Mouse (Mus musculus): ENCODE measurements at regions not wholly inside any gene's neighbourhood (a gene's known extent, or its start where the extent isn't known, plus 50 kb on each side); places are given as distances from the start of the nearest gene placed in this dataset.

GRCm38 (mm10) chr12:31185177-31185932, 55.2 kb upstream of the Gm6993 start:
- no peak for TF ChIP-seq CTCF (IDR thresholded peaks at IDR 0.05; ENCODE audit: control insufficient read depth, insufficient read depth, insufficient replicate concordance, low read depth, low read length)
- no peak for TF ChIP-seq POLR2A (IDR thresholded peaks at IDR 0.05; ENCODE audit: control insufficient read depth, low read depth, low read length)

Measured in testis, adult 2 months (tissue).